Mouse (Mus musculus) lung, postnatal 0 days (tissue): ENCODE measurements at regions not wholly inside any gene's neighbourhood (a gene's known extent, or its start where the extent isn't known, plus 50 kb on each side); places are given as distances from the start of the nearest gene placed in this dataset.

ENCODE experiments used
- CTCF ChIP-seq: IDR thresholded peaks from 2 replicates; pipeline ENCODE4 v1.5.1; 2016; ENCODE audit warnings: antibody characterized with exemption, mild to moderate bottlenecking
- EP300 ChIP-seq: IDR thresholded peaks from 2 replicates; pipeline ENCODE4 v1.6.1; 2016; ENCODE audit warnings: antibody characterized with exemption, mild to moderate bottlenecking, control low read depth

DNA sequence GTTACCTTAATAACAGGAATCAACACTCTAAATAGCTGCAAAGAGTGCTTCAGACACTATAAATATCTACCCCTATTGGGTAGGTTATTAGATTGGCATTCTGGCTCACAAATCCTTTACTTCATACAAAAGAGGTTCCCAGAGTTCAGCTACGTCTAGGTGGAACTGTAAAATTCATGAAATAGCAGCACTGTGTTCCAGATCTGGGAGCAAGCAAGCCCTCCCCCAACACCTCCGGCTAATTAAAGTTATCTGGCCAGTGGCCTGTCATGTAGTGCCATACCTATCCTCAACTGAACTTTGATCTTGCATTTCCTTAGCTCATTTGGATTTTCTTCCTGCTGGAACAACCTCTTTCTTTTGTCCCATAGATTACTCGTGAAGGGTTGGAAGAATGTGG, 75.4 kb upstream of the Ppp2r3a start:
- TF ChIP-seq CTCF (no peak), EP300 (no peak)
